Mouse (Mus musculus): Measurements from ENCODE around the gene Ggn.

GRCm38 (mm10) chr7:29168791-29169230 lies 1.2 kb upstream of the Ggn start:
- TF ChIP-seq CTCF (IDR thresholded peaks at IDR 0.05; ENCODE audit: low read depth, low read length) (no peak), POLR2A (IDR thresholded peaks at IDR 0.05; ENCODE audit: extremely low read depth, insufficient read depth, low read length) (no peak)
